Mouse (Mus musculus) adrenal gland, adult 18-20 months (tissue): ENCODE results near the gene C1qtnf4. TPM values are rescaled to one million over a fixed set of nuclear protein-coding genes. Genes with fewer than 3 reads are reported as not detected.
"Not testable (repeated sequence)": the region's sequence is repeated elsewhere in the genome, so short reads cannot be mapped to it uniquely, and the experiment has no call there.

Source experiments
- DNase-seq, 2 experiments: peaks; one replicate each; pipeline ENCODE4 v3.0.0; 2021 to 2022; ENCODE audit warnings: low spot score in 2 of 2
- total RNA-seq, 2 experiments: library from RNA; stranded (reverse); gene quantifications; 1 replicate in 1 of 2; 2 replicates in 1 of 2; pipeline ENCODE4 v1.2.3; 2021

C1qtnf4 gene
- total RNA-seq, 2 experiments from 2014 or later: 0.93 to 1.3 TPM

GRCm38 (mm10) chr2:90880144-90880785 lies 5.4 kb upstream of the C1qtnf4 start:
- DNase-seq: no peak

- DNase-seq: no peak
These were observed 3.8 kb upstream of the C1qtnf4 start for GRCm38 (mm10) chr2:90881824-90882223.

GRCm38 (mm10) chr2:90886436-90886835 lies 776 bp downstream of the C1qtnf4 start:
- DNase-seq: no peak

GRCm38 (mm10) chr2:90887627-90888026 lies 2.0 kb downstream of the C1qtnf4 start:
- no peak for DNase-seq

GRCm38 (mm10) chr2:90889550-90890548 lies 4.2 kb downstream of the C1qtnf4 start:
- peak; percentile 26 to 37 for DNase-seq

GRCm38 (mm10) chr2:90893673-90894298 lies 8.1 kb downstream of the C1qtnf4 start:
- DNase-seq: no peak

GRCm38 (mm10) chr2:90894299-90894677 lies 8.6 kb downstream of the C1qtnf4 start:
- not testable (repeated sequence) for DNase-seq

GRCm38 (mm10) chr2:90903398-90903797 lies 17.7 kb downstream of the C1qtnf4 start:
- DNase-seq: no peak

GRCm38 (mm10) chr2:90904076-90904855 lies 18.6 kb downstream of the C1qtnf4 start, which contains the start of the genes Kbtbd4 and Ndufs3:
Gene Kbtbd4 (plus strand): TSS chr2:90904740.
Gene Ndufs3 (minus strand): TSS chr2:90904827.
- peak; percentile 82 to 85 for DNase-seq

DNA sequence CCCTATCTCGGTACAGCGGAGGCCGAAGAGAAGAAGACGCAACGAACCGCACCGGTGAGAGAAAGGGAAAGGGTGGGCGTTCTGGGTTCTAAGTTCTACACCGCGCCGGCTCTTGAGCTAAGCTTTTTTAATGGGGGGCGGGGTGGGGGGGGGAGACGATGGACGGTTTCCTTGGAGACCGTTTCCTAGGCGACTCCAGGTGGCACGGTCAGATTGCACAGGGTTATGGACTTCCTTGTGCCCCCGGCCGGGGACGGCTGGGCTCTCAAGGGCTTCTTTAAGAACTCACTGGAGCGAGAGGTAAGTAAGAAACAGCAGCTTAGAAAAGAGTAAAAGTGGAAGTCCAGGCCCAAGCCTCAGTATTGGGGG lies 19.2 kb downstream of the C1qtnf4 start:
- DNase-seq: no peak

DNA sequence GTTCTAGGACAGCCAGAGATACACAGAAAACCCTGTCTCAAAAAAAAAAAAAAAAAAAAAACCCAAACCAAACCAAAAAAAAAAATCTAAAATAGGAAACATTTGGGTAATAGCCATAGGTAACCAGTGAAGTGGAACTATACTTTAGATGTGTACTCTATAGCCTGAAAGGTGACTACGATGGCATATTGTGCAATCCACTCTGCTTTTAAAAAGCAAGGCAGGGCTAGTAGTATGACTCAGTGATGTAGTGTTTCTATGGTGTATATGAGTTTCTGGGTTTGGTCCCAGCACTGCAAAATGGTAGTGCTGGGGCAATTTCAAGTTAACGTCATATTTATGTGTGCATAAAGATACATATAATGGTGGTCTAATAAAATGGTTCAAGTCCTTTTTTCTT lies 21.1 kb downstream of the C1qtnf4 start:
- DNase-seq: no peak

DNA sequence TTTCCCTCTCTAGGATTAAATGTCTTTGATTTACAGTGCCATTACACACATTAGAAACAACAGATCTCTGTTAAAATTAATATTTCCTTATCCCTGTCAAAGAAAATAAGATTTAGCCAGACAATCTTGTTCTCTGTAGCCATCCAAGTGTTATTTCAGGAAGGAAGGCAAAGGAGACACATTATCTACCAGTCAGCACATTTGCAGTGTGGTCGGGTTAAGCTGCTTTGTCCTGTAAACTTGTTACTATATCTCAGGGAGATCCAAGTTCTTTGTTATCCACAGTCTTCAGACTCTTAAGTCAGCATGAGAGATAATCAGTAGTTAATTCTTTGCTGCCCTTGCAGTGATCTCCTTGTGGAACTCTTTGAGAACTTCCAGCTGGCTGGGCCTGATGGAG lies 25.2 kb downstream of the C1qtnf4 start:
- DNase-seq: no peak

- no peak for DNase-seq
These were observed 26.0 kb downstream of the C1qtnf4 start for GRCm38 (mm10) chr2:90911668-90912067.

- peak in 1 of 2 experiments; percentile 31 for DNase-seq
These were observed 28.0 kb downstream of the C1qtnf4 start for GRCm38 (mm10) chr2:90913671-90914070.

GRCm38 (mm10) chr2:90915516-90915915 lies 29.9 kb downstream of the C1qtnf4 start:
- DNase-seq: no peak

- no peak for DNase-seq
These were observed 31.0 kb downstream of the C1qtnf4 start for GRCm38 (mm10) chr2:90916560-90917232.

DNA sequence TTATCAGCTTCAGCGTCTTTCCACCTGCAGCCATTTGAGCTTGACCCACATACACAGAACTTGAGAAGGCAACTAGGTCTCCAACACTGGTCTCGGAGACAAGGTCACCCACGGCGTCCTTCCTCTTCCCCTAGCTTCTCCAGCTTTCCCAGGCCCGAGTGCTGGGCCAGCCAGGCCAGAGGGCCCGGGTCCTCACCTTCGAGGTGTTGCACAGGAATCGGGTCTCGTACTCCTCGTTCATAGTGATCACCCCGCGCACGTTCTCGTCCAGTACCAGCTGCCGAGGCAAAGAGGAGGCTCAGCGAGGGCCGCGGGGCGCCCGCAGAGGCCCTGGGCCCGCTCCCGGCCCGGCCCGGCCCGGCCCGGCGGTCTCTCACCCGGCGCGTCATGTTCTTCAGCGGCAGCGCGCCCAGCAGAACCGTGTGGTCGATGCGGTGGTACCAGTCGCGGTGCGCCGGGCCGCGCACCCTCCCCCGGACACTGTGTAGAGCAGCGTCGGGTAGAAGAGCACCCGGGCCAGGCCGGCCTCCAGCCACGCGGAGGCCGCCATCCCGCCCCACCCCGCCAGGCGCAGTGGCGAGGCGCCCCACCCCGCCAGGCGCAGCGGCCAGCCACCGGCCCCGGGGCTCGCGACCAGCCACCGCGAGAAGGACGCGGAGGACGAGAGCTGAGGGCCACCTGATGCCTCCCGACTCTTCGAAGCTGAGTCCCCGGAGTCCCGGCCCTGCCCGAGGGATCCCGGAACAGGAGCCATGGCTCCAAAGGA lies 31.8 kb downstream of the C1qtnf4 start:
- DNase-seq: peak; percentile 74 to 75

- DNase-seq: peak in 1 of 2 experiments; percentile 70
These were observed 32.5 kb downstream of the C1qtnf4 start for GRCm38 (mm10) chr2:90917999-90918698.

GRCm38 (mm10) chr2:90921178-90921577 lies 35.5 kb downstream of the C1qtnf4 start:
- no peak for DNase-seq
